ENCODE assay signal across 28 mouse cellular contexts in genomic region chr5:135319856-135320255, GRCm38 (mm10). TPM values are rescaled to one million over a fixed set of nuclear protein-coding genes. Genes with fewer than 3 reads are reported as not detected.
DNase-seq lines count a peak whose midpoint lies in the region; ATAC-seq and TF ChIP-seq lines count a peak whose summit lies in the region.
"Had no signal": no experiment of that assay in that cellular context is flagged by ENCODE, and none has a peak within 500 bp of the region (broad histone marks: within the 10 kb centered on the region; RNA-seq: fewer than 3 reads in every experiment).

No protein-coding gene starts in this region.

- no peak overlapping the region for H3K4me3 ChIP-seq in heart, postnatal 0 days (ENCODE audit: low read depth, low read length)
- H3K4me3 ChIP-seq in liver, postnatal 0 days (ENCODE audit: low read depth, low read length), result no peak overlapping the region
- H3K4me3 ChIP-seq in E14TG2a.4 (replicated peaks; ENCODE audit: low read length), result no peak overlapping the region
- H3K4me3 ChIP-seq: heart, embryonic 12.5 days; midbrain, embryonic 12.5 days had no signal

- TF ChIP-seq CTCF in heart, postnatal 0 days (IDR thresholded peaks at IDR 0.05; ENCODE audit: low read depth), result peak; percentile 19; the same call in 1 of the 2 replicates
- peak; percentile 13; the same call in 1 of the 2 replicates for TF ChIP-seq CTCF in liver, postnatal 0 days (IDR thresholded peaks at IDR 0.05; ENCODE audit: low read depth)
- 0 out of 2 replicates have a peak, but pooled peaks have one; percentile 7 for TF ChIP-seq CTCF in E14TG2a.4 (conservative IDR thresholded peaks at IDR 0.05; ENCODE audit: low read length)
- 0 out of 2 replicates have a peak, but pooled peaks have one; percentile 8 for TF ChIP-seq CTCF in brain, embryonic 14.5 days (IDR thresholded peaks at IDR 0.05; ENCODE audit: borderline replicate concordance, extremely low read depth, insufficient read depth, insufficient read length)

- no peaks in the 10 kb centered on the region for H3K9me3 ChIP-seq in heart, postnatal 0 days (replicated peaks; ENCODE audit: control insufficient read depth, low read length)
- H3K9me3 ChIP-seq in liver, postnatal 0 days (ENCODE audit: low read length), result no peaks in the 10 kb centered on the region
- H3K9me3 ChIP-seq in E14TG2a.4 (ENCODE audit: low read length), result no peaks in the 10 kb centered on the region
- H3K9me3 ChIP-seq: heart, embryonic 12.5 days; midbrain, embryonic 12.5 days had no signal

- H3K27ac ChIP-seq in heart, postnatal 0 days (ENCODE audit: low read depth), result no peak overlapping the region
- no peak overlapping the region for H3K27ac ChIP-seq in liver, postnatal 0 days (ENCODE audit: low read depth)
- H3K27ac ChIP-seq: midbrain, embryonic 12.5 days had no signal

- WGBS in heart, postnatal 0 days, result 52% methylated on average over 2 of the region's 2 CpGs
- 79% methylated on average over 2 of the region's 2 CpGs for WGBS in liver, postnatal 0 days (ENCODE audit: insufficient replicate concordance)

- no peak for DNase-seq in heart, postnatal 0 days (ENCODE audit: low spot score)
- no peak for DNase-seq in heart, postnatal 4 days
- no peak for DNase-seq in liver, postnatal 0 days
- no peak for DNase-seq in liver
- peak; percentile 10 for DNase-seq in brain, embryonic 14.5 days (ENCODE audit: low read depth)
- DNase-seq in thymus, postnatal 10 days (ENCODE audit: low spot score in 2 of 2), result no peak
- DNase-seq in adrenal gland, postnatal 25 days, result no peak
- DNase-seq: adrenal gland, postnatal 14 days; cerebellum, adult 8-10 months; gastrocnemius, postnatal 25 days; heart, postnatal 36 days; layer of hippocampus, adult 9-11 months; lung, adult 2 months; lung, postnatal 36 days; right cerebral cortex, adult 18-20 months; spleen, adult 18-20 months; thymus, postnatal 14 days had no signal

- ATAC-seq in heart, postnatal 0 days (ENCODE audit: insufficient read depth, low read depth), result no peak
- ATAC-seq in liver, postnatal 0 days, result no peak

- no peaks in the 10 kb centered on the region for H3K4me1 ChIP-seq in heart, postnatal 0 days (ENCODE audit: control insufficient read depth, insufficient read depth)
- no peaks in the 10 kb centered on the region for H3K4me1 ChIP-seq in liver, postnatal 0 days (ENCODE audit: insufficient read depth)
- no peaks in the 10 kb centered on the region; the same call in 1 of the 2 replicates for H3K4me1 ChIP-seq in E14TG2a.4 (replicated peaks; ENCODE audit: low read depth, low read length)
- H3K4me1 ChIP-seq: heart, embryonic 12.5 days; midbrain, embryonic 12.5 days had no signal

- no peak overlapping the region for H3K9ac ChIP-seq in heart, postnatal 0 days (replicated peaks; ENCODE audit: low read depth, low read length)
- no peak overlapping the region for H3K9ac ChIP-seq in liver, postnatal 0 days (replicated peaks)
- H3K9ac ChIP-seq: heart, embryonic 12.5 days; midbrain, embryonic 12.5 days had no signal

- TF ChIP-seq EP300 in heart, postnatal 0 days (IDR thresholded peaks at IDR 0.05; ENCODE audit: low read depth), result no peak
- TF ChIP-seq EP300 in liver, postnatal 0 days (IDR thresholded peaks at IDR 0.05; ENCODE audit: low read depth), result no peak

- H3K36me3 ChIP-seq in heart, postnatal 0 days (replicated peaks; ENCODE audit: control insufficient read depth, insufficient read depth, low read length), result no peaks in the 10 kb centered on the region
- no peaks in the 10 kb centered on the region for H3K36me3 ChIP-seq in liver, postnatal 0 days (replicated peaks; ENCODE audit: insufficient read depth, low read length)
- H3K36me3 ChIP-seq in E14TG2a.4 (ENCODE audit: insufficient read depth, low read length), result no peaks in the 10 kb centered on the region
- H3K36me3 ChIP-seq: heart, embryonic 12.5 days; midbrain, embryonic 12.5 days had no signal

- H3K4me2 ChIP-seq in heart, postnatal 0 days (ENCODE audit: low read depth, low read length), result no peak overlapping the region
- H3K4me2 ChIP-seq in liver, postnatal 0 days (ENCODE audit: low read depth, low read length), result no peak overlapping the region
- H3K4me2 ChIP-seq: heart, embryonic 12.5 days; midbrain, embryonic 12.5 days had no signal

- no peaks in the 10 kb centered on the region for H3K27me3 ChIP-seq in heart, postnatal 0 days (ENCODE audit: control insufficient read depth, insufficient read depth, low read length)
- no peaks in the 10 kb centered on the region for H3K27me3 ChIP-seq in liver, postnatal 0 days (ENCODE audit: insufficient read depth, low read length)
- no peaks in the 10 kb centered on the region for H3K27me3 ChIP-seq in E14TG2a.4 (ENCODE audit: insufficient read depth, low read length)
- H3K27me3 ChIP-seq: heart, embryonic 12.5 days; midbrain, embryonic 12.5 days had no signal

- TF ChIP-seq POLR2A in brain, embryonic 14.5 days (IDR thresholded peaks at IDR 0.05; ENCODE audit: borderline replicate concordance, extremely low read depth, insufficient read depth, insufficient read length, poor library complexity, severe bottlenecking), result no peak

RNA-seq across cellular contexts. Expression of gene Fkbp6, which starts 30.0 kb away (rescaled TPM):
- not detected in 2 replicates for total RNA-seq in heart, postnatal 0 days (2014; rRNA removed; ENCODE audit: low replicate concordance)
- polyA plus RNA-seq in heart, postnatal 0 days (2015; fragmentation: Nextera tagmentation; extraction: Ambion mirVana), result not detected in 2 replicates
- total RNA-seq in heart, postnatal 4 days (2021), result under 1 TPM; 0.69 to 0.74 TPM
- not detected in 2 replicates for polyA plus RNA-seq in liver, postnatal 0 days (2015; fragmentation: Nextera tagmentation; extraction: Ambion mirVana)
- polyA plus RNA-seq in brain, embryonic 14.5 days (2012; rRNA removed), result 0.06 and 0.40 TPM in 2 replicates
- 0.30 TPM in 1 of 2 replicates, not detected in the other for total RNA-seq in adrenal gland, postnatal 25 days (2021)
- total RNA-seq: adrenal gland, postnatal 14 days; gastrocnemius, postnatal 25 days; liver, adult 2 months had no signal
- polyA plus RNA-seq: C2C12; embryonic facial prominence, embryonic 14.5 days; liver, adult 2 months; lung, adult 2 months; midbrain, embryonic 12.5 days; stomach, embryonic 14.5 days had no signal

RNA-seq across cellular contexts. Expression of gene Trim50, which starts 33.2 kb away (rescaled TPM):
- not detected in 2 replicates for total RNA-seq in heart, postnatal 0 days (2014; rRNA removed; ENCODE audit: low replicate concordance)
- not detected in 2 replicates for polyA plus RNA-seq in heart, postnatal 0 days (2015; fragmentation: Nextera tagmentation; extraction: Ambion mirVana)
- total RNA-seq in heart, postnatal 4 days (2021), result not detected
- not detected in 2 replicates for polyA plus RNA-seq in liver, postnatal 0 days (2015; fragmentation: Nextera tagmentation; extraction: Ambion mirVana)
- not detected in 2 replicates for polyA plus RNA-seq in brain, embryonic 14.5 days (2012; rRNA removed)
- total RNA-seq in adrenal gland, postnatal 25 days (2021), result not detected in 2 replicates
- total RNA-seq: adrenal gland, postnatal 14 days; gastrocnemius, postnatal 25 days; heart, postnatal 36 days; left cerebral cortex, postnatal 14 days; liver, adult 2 months; MEL had no signal
- polyA plus RNA-seq: C2C12; embryonic facial prominence, embryonic 14.5 days; frontal cortex, adult 2 months; heart, embryonic 12.5 days; kidney, embryonic 16.5 days; liver, adult 2 months; lung, adult 2 months; midbrain, embryonic 12.5 days; stomach, embryonic 14.5 days had no signal

RNA-seq across cellular contexts. Expression of gene Nsun5, which starts 49.9 kb away (rescaled TPM):
- total RNA-seq in heart, postnatal 0 days (2014; rRNA removed; ENCODE audit: low replicate concordance), result 8.7 and 19.3 TPM in 2 replicates
- 11.4 and 13.1 TPM in 2 replicates for polyA plus RNA-seq in heart, postnatal 0 days (2015; fragmentation: Nextera tagmentation; extraction: Ambion mirVana)
- total RNA-seq in heart, postnatal 4 days (2021), result 10 to 100 TPM; 14.5 to 15.1 TPM
- 9.4 and 10.0 TPM in 2 replicates for polyA plus RNA-seq in liver, postnatal 0 days (2015; fragmentation: Nextera tagmentation; extraction: Ambion mirVana)
- polyA plus RNA-seq in brain, embryonic 14.5 days (2012; rRNA removed), result 44.4 and 62.2 TPM in 2 replicates
- total RNA-seq in adrenal gland, postnatal 25 days (2021), result 22.6 and 25.0 TPM in 2 replicates
